Comparison of ENCODE assay signal across 26 mouse cellular contexts in genomic region chr3:36440280-36440679, GRCm38 (mm10). TPM values are rescaled to one million over a fixed set of nuclear protein-coding genes. Genes with fewer than 3 reads are reported as not detected.
DNase-seq lines count a peak whose midpoint lies in the region; ATAC-seq and TF ChIP-seq lines count a peak whose summit lies in the region.
"Had no signal": no experiment of that assay in that cellular context is flagged by ENCODE, and none has a peak within 500 bp of the region (broad histone marks: within the 10 kb centered on the region; RNA-seq: fewer than 3 reads in every experiment).

No protein-coding gene starts in this region.

- TF ChIP-seq POLR2A in lung, adult 2 months (IDR thresholded peaks at IDR 0.05; ENCODE audit: borderline replicate concordance, extremely low read depth, low read depth, low read length): no peak

- H3K4me1 ChIP-seq in lung, embryonic 14.5 days (ENCODE audit: insufficient read depth): no peaks in the 10 kb centered on the region
- H3K4me1 ChIP-seq in lung, adult 2 months (ENCODE audit: control insufficient read depth, insufficient read depth, low read length): no peaks in the 10 kb centered on the region
- H3K4me1 ChIP-seq in lung, embryonic 16.5 days (replicated peaks; ENCODE audit: control insufficient read depth, insufficient read depth, low read length): no peaks in the 10 kb centered on the region
- H3K4me1 ChIP-seq: forebrain, embryonic 12.5 days had no signal

- H3K36me3 ChIP-seq in lung, embryonic 14.5 days (ENCODE audit: insufficient read depth): no peaks in the 10 kb centered on the region
- no peaks in the 10 kb centered on the region for H3K36me3 ChIP-seq in lung, embryonic 16.5 days (ENCODE audit: control insufficient read depth, insufficient read depth, low read length)
- H3K36me3 ChIP-seq: embryonic facial prominence, embryonic 13.5 days; forebrain, embryonic 12.5 days; hindbrain, embryonic 10.5 days had no signal

- no peak overlapping the region for H3K27ac ChIP-seq in lung, embryonic 14.5 days (ENCODE audit: low read depth)
- no peak overlapping the region for H3K27ac ChIP-seq in lung, embryonic 16.5 days (ENCODE audit: low read length)
- H3K27ac ChIP-seq: embryonic facial prominence, embryonic 13.5 days; forebrain, embryonic 12.5 days; hindbrain, embryonic 10.5 days had no signal

- 33% methylated on average over 4 of the region's 4 CpGs for WGBS in lung, embryonic 14.5 days
- WGBS in lung, adult 2 months: 57% methylated on average over 4 of the region's 4 CpGs
- WGBS in lung, embryonic 16.5 days: 48% methylated on average over 4 of the region's 4 CpGs

- ATAC-seq in lung, embryonic 14.5 days (ENCODE audit: insufficient read depth): peak; percentile 43; the same call in 1 of the 2 replicates
- peak; percentile 68 for ATAC-seq in lung, embryonic 16.5 days (ENCODE audit: low read depth)
- ATAC-seq: hindbrain, embryonic 16.5 days; intestine, embryonic 16.5 days had no signal

- intact Hi-C loops in heart, postnatal 36 days (cut with DNase I): no loop called here

- no peak overlapping the region for H3K4me3 ChIP-seq in lung, embryonic 14.5 days (ENCODE audit: low read depth, low read length)
- H3K4me3 ChIP-seq in lung, adult 2 months (replicated peaks; ENCODE audit: extremely low read depth, low read depth, low read length): no peak overlapping the region
- H3K4me3 ChIP-seq in lung, embryonic 16.5 days (ENCODE audit: low read length): no peak overlapping the region
- H3K4me3 ChIP-seq: embryonic facial prominence, embryonic 13.5 days; erythroblast, embryonic 14.5 days; forebrain, embryonic 12.5 days; hindbrain, embryonic 10.5 days had no signal

- no peaks in the 10 kb centered on the region for H3K9me3 ChIP-seq in lung, embryonic 14.5 days (ENCODE audit: low read depth, low read length)
- H3K9me3 ChIP-seq in lung, embryonic 16.5 days (ENCODE audit: control insufficient read depth, low read length): no peaks in the 10 kb centered on the region
- H3K9me3 ChIP-seq: embryonic facial prominence, embryonic 13.5 days; forebrain, embryonic 12.5 days; hindbrain, embryonic 10.5 days had no signal

- no peaks in the 10 kb centered on the region for H3K27me3 ChIP-seq in lung, embryonic 14.5 days (ENCODE audit: insufficient read depth, low read length)
- no peaks in the 10 kb centered on the region for H3K27me3 ChIP-seq in lung, embryonic 16.5 days (ENCODE audit: control insufficient read depth, insufficient read depth, low read depth, low read length)
- H3K27me3 ChIP-seq: embryonic facial prominence, embryonic 13.5 days; forebrain, embryonic 12.5 days had no signal

- no peak overlapping the region for H3K9ac ChIP-seq in lung, embryonic 14.5 days
- no peak overlapping the region for H3K9ac ChIP-seq in lung, embryonic 16.5 days (ENCODE audit: low read length)
- H3K9ac ChIP-seq: embryonic facial prominence, embryonic 13.5 days; forebrain, embryonic 12.5 days had no signal

- no peak overlapping the region for H3K4me2 ChIP-seq in lung, embryonic 14.5 days
- H3K4me2 ChIP-seq in lung, embryonic 16.5 days (ENCODE audit: low read depth, low read length): no peak overlapping the region
- H3K4me2 ChIP-seq: embryonic facial prominence, embryonic 13.5 days; forebrain, embryonic 12.5 days; midbrain, embryonic 11.5 days had no signal

- no peak for TF ChIP-seq CTCF in lung, embryonic 14.5 days (IDR thresholded peaks at IDR 0.05; ENCODE audit: low read depth)
- no peak for TF ChIP-seq CTCF in lung, adult 2 months (IDR thresholded peaks at IDR 0.05; ENCODE audit: insufficient read depth, low read length)

- peak; percentile 90 for DNase-seq in heart, adult 11 months
- no peak for DNase-seq in heart, postnatal 36 days
- peak; percentile 31 for DNase-seq in lung, embryonic 14.5 days
- DNase-seq in lung, adult 2 months: no peak
- DNase-seq in right cerebral cortex, adult 2 months (ENCODE audit: low spot score in 2 of 2): no peak
- DNase-seq in ovary, adult 18-20 months (ENCODE audit: low spot score): no peak
- no peak for DNase-seq in gastrocnemius, postnatal 25 days
- DNase-seq: adrenal gland, postnatal 10 days; cerebellum, adult 8-10 months; cerebellum, postnatal 36 days; embryo, embryonic 11 days; kidney, postnatal 36 days; liver; right cerebral cortex, postnatal 25 days had no signal

RNA-seq across cellular contexts. Expression of gene Anxa5, which starts 35.4 kb away (rescaled TPM):
- 100 to 1,000 TPM; 140 to 143 TPM for total RNA-seq in heart, postnatal 36 days (2021)
- polyA plus RNA-seq in lung, embryonic 14.5 days (2014; fragmentation: Nextera tagmentation; extraction: Ambion mirVana): 348 and 359 TPM in 2 replicates
- 1,219 and 1,294 TPM in 2 replicates for polyA plus RNA-seq in lung, adult 2 months (2012; rRNA removed)
- 424 and 464 TPM in 2 replicates for polyA plus RNA-seq in lung, embryonic 16.5 days (2015; fragmentation: Nextera tagmentation; extraction: Ambion mirVana)
- total RNA-seq in gastrocnemius, postnatal 25 days (2021): 10 to 100 TPM; 50.7 to 67.3 TPM

RNA-seq across cellular contexts. Expression of gene 1810062G17Rik, which starts 35.5 kb away (rescaled TPM):
- total RNA-seq in heart, postnatal 36 days (2021): under 1 TPM in 1 of 2 experiments, not detected in 1; 0.30 TPM
- polyA plus RNA-seq in lung, embryonic 14.5 days (2014; fragmentation: Nextera tagmentation; extraction: Ambion mirVana): 3.3 TPM in 2 replicates
- 2.6 and 4.1 TPM in 2 replicates for polyA plus RNA-seq in lung, adult 2 months (2012; rRNA removed)
- polyA plus RNA-seq in lung, embryonic 16.5 days (2015; fragmentation: Nextera tagmentation; extraction: Ambion mirVana): 3.6 and 3.9 TPM in 2 replicates
- not detected for total RNA-seq in gastrocnemius, postnatal 25 days (2021)
- total RNA-seq: layer of hippocampus, adult 8-10 months; left cerebral cortex, postnatal 36 days; midbrain, postnatal 0 days had no signal
- polyA plus RNA-seq: erythroblast, embryonic 14.5 days; neural tube, embryonic 14.5 days had no signal

Comparison
In these comparisons a context has a peak if more than half of its experiments do, and no peak if none do; other contexts are left out.
1. DNase-seq: peak in heart, adult 11 months (single experiment) and lung, embryonic 14.5 days (single experiment); none in heart, postnatal 36 days (0 of 2), lung, adult 2 months (single experiment), right cerebral cortex, adult 2 months (0 of 2), ovary, adult 18-20 months (single experiment) and gastrocnemius, postnatal 25 days (single experiment).